Mouse (Mus musculus): ENCODE measurements around the gene Nfix.

The Nfix gene

GRCm38 (mm10) chr8:84740895-84741843 lies 59.0 kb downstream of the Nfix start:
- no peak for DNase-seq (ENCODE audit: extremely low read depth, low read depth)

- no peak for DNase-seq (ENCODE audit: extremely low read depth, low read depth)
Observed at GRCm38 (mm10) chr8:84739401-84739742, 60.8 kb downstream of the Nfix start.

DNA sequence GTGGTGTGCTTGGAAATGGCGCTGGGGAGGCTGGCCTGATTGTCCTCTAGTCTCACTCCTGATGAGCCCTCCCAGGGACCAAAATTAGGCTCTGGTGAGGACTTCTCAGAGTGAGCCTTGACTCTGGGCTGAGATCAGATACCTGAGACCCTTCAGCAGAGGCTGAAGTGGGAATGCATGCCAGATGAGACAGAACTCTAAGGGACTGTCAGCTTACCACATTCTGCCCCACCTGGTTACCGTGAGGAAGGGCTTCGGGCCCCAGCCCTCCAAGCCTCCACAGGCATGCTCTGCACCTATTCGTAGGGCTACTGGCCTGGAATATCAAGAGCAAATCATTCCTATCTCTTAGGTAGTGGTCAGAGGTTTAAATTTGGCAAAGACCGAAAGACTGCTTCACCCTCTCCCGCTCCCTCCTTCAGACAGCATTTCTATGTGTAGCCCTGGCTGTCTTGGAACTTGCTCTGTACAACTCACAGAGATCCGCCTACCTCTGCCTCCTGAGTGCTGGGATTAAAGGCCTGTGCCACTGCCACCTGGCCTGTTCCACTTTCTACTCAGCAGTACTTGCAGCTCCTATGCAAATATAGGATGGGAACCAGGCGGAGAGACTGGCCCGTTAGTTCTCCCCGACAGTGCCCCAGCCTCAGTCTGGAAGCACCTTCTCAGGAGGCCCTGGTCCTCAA lies 61.3 kb downstream of the Nfix start:
- no peak for DNase-seq (ENCODE audit: extremely low read depth, low read depth)

- no peak for DNase-seq (ENCODE audit: extremely low read depth, low read depth)
Observed at GRCm38 (mm10) chr8:84738266-84738665, 61.9 kb downstream of the Nfix start.

DNA sequence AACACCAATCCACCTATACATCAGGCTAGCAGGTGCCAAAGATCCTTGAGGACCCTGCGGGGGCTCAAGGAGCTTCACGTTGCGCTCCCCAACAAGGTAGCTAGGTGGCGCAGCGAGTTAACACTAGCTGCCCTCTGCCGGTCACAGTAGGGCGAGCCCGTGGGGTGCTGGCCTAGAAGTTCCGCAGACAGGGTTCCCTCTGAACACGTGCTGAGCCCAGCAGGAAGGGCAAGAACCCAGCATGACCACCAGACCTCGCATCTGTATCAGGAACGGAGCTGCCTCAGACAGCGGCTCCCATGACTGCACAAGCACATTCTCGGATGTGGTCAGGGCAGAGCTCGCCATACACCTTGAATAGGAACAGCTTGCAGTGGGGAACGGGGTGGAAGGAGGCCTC lies 62.5 kb downstream of the Nfix start:
- DNase-seq (ENCODE audit: extremely low read depth, low read depth): no peak

DNA sequence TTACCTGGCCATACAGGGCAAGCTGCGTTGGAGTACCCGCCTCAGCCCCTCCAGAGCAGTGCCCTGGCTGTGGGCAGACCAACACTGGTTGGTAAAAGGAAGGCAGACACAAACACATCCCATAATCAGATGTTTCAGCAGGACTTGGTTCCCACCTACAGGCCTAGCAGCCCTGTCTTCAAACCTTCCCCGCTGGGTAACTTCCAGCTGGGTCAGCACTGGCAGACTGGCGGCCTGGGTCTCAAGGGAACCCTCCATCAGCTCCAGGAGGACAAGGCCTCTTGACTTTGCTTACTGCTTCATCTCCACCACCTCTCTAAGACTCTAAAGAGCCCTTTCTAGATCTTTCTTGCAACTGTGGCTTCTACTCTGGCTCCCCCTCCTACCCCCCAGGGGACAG lies 63.6 kb downstream of the Nfix start:
- DNase-seq (ENCODE audit: extremely low read depth, low read depth): no peak

GRCm38 (mm10) chr8:84735597-84735996 lies 64.5 kb downstream of the Nfix start:
- no peak for DNase-seq (ENCODE audit: extremely low read depth, low read depth)

- no peak for DNase-seq (ENCODE audit: extremely low read depth, low read depth)
Observed at GRCm38 (mm10) chr8:84734680-84735079, 65.5 kb downstream of the Nfix start.

DNA sequence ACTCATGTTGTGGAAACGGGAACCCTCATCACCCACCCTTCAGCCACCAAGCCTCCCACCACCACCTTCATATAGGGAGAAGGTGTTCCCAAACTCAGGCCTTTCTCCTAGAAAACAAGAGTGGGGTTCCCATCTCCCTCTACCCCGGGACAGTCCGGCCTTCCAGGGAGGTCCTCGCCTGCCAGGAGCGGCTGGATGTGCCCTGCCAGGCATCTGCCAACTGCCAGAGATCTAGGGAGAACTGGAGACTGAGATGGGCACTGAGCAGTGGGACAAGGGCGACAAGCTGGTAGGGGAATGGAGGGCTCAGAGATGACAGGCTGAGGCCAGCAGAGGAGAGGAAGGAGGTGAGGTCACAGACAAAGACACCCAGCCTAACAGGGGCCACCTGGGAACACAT lies 66.2 kb downstream of the Nfix start:
- no peak for DNase-seq (ENCODE audit: extremely low read depth, low read depth)

DNA sequence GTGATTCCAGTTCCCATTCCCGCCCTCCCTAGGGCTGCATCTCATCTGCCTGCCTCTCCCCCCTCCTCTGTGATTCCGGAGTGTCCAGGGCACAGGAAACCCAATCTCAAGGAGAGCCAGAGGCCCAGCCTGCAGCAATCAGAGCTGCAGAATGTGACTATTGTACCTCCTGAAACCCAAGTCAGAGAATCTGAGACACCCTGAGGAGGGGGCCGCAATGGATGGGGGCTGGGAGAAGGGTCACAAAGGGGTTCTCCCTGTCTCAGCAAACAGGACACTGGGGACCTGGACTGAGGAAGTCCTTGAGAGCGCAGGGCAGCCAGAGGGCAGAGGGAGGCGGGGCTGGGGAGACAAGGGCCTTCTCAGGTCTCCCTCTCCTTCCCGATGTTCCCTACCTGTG lies 67.1 kb downstream of the Nfix start:
- DNase-seq (ENCODE audit: extremely low read depth, low read depth): no peak

DNA sequence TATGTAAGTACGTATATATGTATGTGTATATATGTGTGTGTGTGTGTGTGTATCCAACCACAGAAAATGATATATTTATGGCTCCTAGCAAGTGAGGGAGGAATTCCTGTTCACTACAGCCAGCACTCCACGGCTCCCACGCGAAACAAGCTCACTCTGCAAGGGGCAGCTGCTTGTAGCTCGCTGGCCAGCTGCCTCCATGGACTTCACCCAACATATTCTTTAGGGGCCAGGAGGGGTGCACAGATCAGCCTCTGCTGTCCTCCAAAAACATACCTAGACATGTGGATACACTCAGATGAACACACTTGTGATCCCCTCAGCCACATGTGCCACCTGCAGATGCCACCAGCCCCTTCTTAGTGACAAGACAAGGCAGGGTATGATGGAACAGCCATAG lies 67.6 kb downstream of the Nfix start:
- DNase-seq (ENCODE audit: extremely low read depth, low read depth): no peak

DNA sequence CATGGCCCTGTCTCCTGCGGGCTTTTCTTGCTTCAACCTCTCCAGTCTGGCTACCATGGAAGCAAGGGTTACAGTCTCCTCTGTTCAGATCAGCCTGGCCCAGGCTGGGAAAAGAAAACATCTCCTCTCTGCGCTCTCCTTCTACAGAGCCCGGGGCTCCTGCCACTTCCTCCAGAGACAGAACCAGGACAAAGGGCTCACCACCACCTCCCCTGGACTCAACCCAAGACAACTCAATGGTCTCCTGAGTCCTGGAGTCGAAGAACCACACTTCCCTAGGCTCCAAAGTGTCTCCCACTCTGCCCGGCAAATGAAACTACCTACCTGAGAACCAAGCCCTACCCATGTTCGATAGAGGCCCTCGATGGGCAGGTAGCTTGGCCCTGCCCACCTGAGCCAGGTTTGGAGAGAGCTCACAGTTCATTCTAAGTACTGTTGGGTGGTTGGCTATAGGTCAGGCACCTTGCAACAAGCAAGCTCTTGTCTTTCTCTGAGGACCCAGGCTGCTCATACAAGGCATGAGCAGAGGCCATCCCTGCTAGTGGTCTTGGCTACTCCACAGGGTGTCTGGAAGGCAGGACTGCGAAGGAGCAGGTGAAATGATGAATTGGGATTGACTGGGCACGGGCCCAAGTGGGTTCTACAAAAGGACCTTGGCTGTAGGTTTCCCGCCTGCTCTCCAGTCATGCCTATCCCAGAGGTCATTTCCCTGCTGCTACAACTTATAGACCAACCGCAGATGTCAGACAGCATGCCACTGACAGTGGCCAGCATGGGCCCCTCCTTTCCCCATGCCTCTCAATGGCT lies 68.6 kb downstream of the Nfix start:
- DNase-seq (ENCODE audit: extremely low read depth, low read depth): peak; percentile 21

DNA sequence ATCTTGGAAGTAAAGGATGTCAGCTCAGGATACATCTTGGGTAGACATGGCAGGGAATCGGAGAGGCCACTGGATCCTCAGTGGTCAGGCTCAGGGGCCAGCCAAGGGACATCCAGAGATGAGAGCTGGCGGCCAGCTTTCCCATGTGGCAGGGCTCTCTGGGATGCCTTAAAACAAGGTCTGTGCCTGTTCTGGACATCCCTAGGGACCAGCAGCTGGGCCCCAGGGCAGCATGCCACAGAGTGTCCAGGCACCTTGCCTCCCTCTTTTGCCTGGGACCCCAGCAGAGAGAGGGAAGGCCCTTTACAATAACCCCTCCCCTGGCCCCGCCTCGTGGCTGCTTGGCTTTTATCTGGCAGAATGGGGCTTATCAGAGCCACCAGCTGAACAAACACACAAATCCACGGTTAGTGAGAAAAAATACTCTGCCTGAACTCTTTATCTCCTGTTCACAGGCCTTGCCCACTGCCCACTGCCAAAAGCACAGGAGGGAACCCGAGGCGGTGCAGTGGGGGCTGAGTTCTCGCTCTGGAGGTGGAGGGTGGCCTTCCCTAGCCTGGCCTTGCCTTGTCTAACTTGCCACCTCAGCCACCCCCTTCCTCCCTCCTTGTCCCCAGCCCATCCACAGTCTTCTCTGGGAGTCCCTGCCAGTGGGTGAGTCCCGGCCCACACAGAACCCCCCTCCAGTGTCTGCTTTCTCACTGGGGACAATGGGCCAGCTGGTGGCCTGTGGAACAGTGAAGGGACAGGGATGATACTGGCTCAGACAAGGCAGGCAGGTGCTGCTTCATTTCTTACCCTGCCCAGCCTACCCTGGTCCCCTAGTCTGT lies 69.4 kb downstream of the Nfix start:
- DNase-seq (ENCODE audit: extremely low read depth, low read depth): peak; percentile 97

GRCm38 (mm10) chr8:84729921-84730362 lies 70.2 kb downstream of the Nfix start:
- no peak for DNase-seq (ENCODE audit: extremely low read depth, low read depth)

DNA sequence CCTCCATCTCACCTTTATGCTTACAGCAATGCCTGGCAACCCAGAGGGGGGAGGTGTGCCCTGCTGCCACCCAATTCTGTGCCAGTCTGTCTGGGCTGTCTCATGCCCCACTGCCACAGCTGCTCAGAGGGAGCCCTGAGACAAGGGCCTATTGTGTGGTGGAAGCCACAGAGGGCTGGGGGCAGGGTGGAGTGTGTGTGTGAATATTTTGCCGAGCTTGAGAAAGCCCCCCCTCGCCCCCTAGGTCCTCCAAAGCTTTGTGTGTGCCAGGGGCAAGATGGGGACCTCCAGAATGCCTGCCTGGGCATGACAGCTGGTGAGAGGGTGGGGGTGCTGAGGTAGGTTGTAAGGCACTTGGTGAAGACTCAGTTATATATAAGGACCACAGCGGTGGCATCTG lies 71.7 kb downstream of the Nfix start:
- DNase-seq (ENCODE audit: extremely low read depth, low read depth): no peak

GRCm38 (mm10) chr8:84725941-84726259 lies 74.2 kb downstream of the Nfix start:
- peak; percentile 35 for DNase-seq (ENCODE audit: extremely low read depth, low read depth)

DNA sequence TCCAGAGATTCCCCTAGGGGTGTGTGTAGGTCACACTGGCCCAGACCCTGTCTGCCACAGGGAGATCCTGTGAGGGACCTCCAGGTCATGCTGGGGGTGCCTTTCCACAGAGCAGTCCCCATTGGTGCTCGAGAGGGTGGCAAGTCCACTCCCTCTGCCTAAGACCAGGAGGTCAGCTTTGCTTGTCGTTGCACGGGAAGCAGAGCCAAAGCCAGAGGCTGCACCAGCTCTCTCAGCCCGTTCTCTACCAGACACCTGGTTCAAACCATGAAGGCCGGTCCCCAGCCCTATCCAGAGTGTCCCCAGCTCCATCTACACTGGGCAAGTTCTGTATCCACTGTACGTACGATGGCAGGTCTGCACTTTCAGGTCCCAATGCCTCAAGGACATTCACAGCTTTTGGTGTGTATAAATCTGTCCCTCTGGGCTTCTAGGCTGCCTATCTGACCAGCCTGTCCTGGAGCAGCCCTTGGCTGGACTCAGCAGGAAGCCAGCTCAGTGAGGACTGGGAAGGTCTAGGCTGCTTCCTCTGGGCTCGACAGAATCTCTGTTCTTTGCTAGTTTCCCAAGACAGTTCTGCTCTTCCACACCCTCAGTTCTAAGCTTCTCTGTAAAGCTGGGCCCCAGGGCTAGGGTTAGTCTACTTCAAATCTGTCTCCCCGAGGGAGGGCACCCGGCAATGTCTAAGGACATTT lies 74.8 kb downstream of the Nfix start:
- DNase-seq (ENCODE audit: extremely low read depth, low read depth): no peak

- DNase-seq (ENCODE audit: extremely low read depth, low read depth): no peak
Observed at GRCm38 (mm10) chr8:84724683-84725082, 75.5 kb downstream of the Nfix start.

DNA sequence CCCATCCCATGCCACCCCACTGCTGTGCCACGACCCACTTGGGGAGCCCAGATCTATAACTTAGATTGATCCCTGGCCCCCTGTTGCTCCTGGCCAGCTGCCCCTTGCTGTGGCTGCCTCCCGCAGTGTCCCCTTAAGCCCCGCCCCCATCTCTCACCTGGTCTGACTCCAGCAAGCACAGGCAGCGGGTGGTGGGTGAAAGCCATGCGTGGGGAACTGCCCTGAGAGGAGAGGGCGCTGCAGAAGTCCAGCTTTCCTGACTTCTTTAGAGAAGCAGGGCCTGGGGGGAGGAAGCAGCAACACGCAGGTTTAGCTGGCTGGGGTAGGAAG lies 76.6 kb downstream of the Nfix start:
- no peak for DNase-seq (ENCODE audit: extremely low read depth, low read depth)

DNA sequence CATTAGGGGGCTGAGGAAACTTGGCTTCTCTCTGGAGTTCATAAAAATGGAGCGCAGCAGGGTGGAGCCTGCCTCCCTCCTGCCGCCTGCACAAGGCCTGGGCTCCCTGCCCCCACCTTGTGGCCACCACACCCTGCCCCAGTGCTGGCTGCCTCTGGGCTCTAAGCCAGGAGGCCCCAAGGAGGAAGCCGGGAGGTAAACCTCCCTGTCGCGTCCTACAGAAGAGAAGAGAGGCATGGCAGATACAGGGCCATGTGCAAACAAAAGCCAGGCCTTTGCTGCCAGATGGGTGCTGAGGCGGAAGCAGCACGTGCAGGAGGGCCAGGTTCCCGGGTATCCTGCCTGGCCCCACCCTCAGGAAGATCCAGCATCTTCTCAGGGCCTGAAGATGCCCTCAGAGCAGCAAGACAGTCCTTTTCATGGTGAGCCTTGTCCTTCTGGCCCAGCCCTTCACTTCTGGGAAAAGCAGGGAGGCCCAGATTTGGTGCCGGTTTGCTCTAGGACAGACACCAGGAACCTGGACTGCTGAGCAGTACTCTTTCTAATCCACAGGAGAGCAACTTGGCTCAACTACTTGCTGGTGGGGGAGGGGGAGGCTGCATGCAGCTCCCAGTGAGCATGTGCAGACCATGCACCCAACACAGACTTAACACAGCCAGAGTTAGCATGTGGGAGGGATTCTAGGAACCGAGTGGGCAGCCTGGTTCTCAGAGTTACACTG lies 77.1 kb downstream of the Nfix start, which contains the start of gene G430095P16Rik:
TSS of gene G430095P16Rik (plus strand) at position 158 of the 721 bp plus-strand sequence.
- peak; percentile 87 for DNase-seq (ENCODE audit: extremely low read depth, low read depth)
